Mouse (Mus musculus) stomach, postnatal 0 days (tissue): ENCODE data around the gene Idnk. TPM values are rescaled to one million over a fixed set of nuclear protein-coding genes. Genes with fewer than 3 reads are reported as not detected.
A peak's percentile ranks its signal among the peaks of the same experiment; 100 is the strongest.

Source experiments
- ATAC-seq: fragments of 200-750 bp; cut with Nextera tagmentation; 2 replicates; pipeline ENCODE4 v1.8.0; 2017; ENCODE audit not compliant: low FRiP score, low TSS enrichment
- DNase-seq: peaks from one replicate; pipeline ENCODE4 v3.0.0-alpha.2; 2016; ENCODE audit warnings: low spot score
- H3K27ac ChIP-seq: fragments of 300-500 bp; sonication (generic); replicated peaks from 2 replicates; pipeline ENCODE4 v1.5.1; 2014; ENCODE audit warnings: mild to moderate bottlenecking, control low read depth
- H3K27me3 ChIP-seq: fragments of 300-500 bp; sonication (generic); 2 replicates; pipeline ENCODE4 v1.6.1; 2014; ENCODE audit warnings: low read length; ENCODE audit not compliant: control insufficient read depth, insufficient read depth
- H3K36me3 ChIP-seq: fragments of 300-500 bp; sonication (generic); 2 replicates; pipeline ENCODE4 v1.6.1; 2014; ENCODE audit warnings: low read length, mixed read lengths; ENCODE audit not compliant: control insufficient read depth, insufficient read depth
- H3K4me1 ChIP-seq: fragments of 300-500 bp; sonication (generic); replicated peaks from 2 replicates; pipeline ENCODE4 v1.6.1; 2014; ENCODE audit warnings: antibody characterized with exemption; ENCODE audit not compliant: control insufficient read depth, insufficient read depth
- H3K4me2 ChIP-seq: fragments of 300-500 bp; sonication (generic); replicated peaks from 2 replicates; pipeline ENCODE4 v1.6.1; 2014; ENCODE audit warnings: low read depth, mild to moderate bottlenecking, control low read depth, moderate library complexity
- H3K4me3 ChIP-seq: fragments of 300-500 bp; sonication (generic); 2 replicates; pipeline ENCODE4 v1.5.1; 2014; ENCODE audit warnings: low read depth, low read length, control low read depth
- H3K9ac ChIP-seq: fragments of 300-500 bp; sonication (generic); 2 replicates; pipeline ENCODE4 v1.6.1; 2014; ENCODE audit warnings: mild to moderate bottlenecking, low read length, control low read depth, mixed read lengths
- H3K9me3 ChIP-seq: fragments of 300-500 bp; sonication (generic); 2 replicates; pipeline ENCODE4 v1.6.1; 2016; ENCODE audit warnings: low read length; ENCODE audit not compliant: control insufficient read depth
- CTCF ChIP-seq: IDR thresholded peaks from 2 replicates; pipeline ENCODE4 v1.5.1; 2016; ENCODE audit warnings: antibody characterized with exemption, low read depth, mild to moderate bottlenecking, moderate library complexity
- EP300 ChIP-seq: optimal IDR thresholded peaks from 2 replicates; pipeline ENCODE3; 2016; ENCODE audit warnings: antibody characterized with exemption
- WGBS: fragments of 180-500 bp; shearing (Covaris S2); extraction: QIAGEN DNeasy Blood & Tissue Kit; methylation state at CpG from one replicate; pipeline ENCODE4 v1.1.7; 2014; 5-methylcytosine and 5-hydroxymethylcytosine counted together
- polyA plus RNA-seq: library from polyadenylated mRNA; unstranded; fragments of >200 nt; fragmentation: Nextera tagmentation; extraction: Ambion mirVana; gene quantifications from 2 replicates; pipeline ENCODE4 v1.2.1, GENCODE M21; 2015

The Idnk gene
- polyA plus RNA-seq, result 35.0 and 37.5 TPM in 2 replicates

GRCm38 (mm10) chr13:58157447-58158098, at the start of gene Idnk:
Gene Idnk (plus strand): TSS chr13:58157649.
- DNase-seq (peak; percentile 94), ATAC-seq (peak; percentile 93)
- Histone ChIP-seq H3K36me3 (peaks cover 10% of the 10 kb centered on the region), H3K9me3 (no peaks in the 10 kb centered on the region), H3K4me2 (peak within 1 kb of the TSS; percentile 99), H3K9ac (peak within 1 kb of the TSS; percentile 75), H3K4me3 (peak within 1 kb of the TSS; percentile 82), H3K4me1 (no peaks in the 10 kb centered on the region), H3K27ac (peak within 1 kb of the TSS; percentile 82), H3K27me3 (no peaks in the 10 kb centered on the region)
- TF ChIP-seq CTCF, result peak; percentile 61
- no peak for TF ChIP-seq EP300
- WGBS, result under 1% methylated on average over 30 of the region's 30 CpGs

DNA sequence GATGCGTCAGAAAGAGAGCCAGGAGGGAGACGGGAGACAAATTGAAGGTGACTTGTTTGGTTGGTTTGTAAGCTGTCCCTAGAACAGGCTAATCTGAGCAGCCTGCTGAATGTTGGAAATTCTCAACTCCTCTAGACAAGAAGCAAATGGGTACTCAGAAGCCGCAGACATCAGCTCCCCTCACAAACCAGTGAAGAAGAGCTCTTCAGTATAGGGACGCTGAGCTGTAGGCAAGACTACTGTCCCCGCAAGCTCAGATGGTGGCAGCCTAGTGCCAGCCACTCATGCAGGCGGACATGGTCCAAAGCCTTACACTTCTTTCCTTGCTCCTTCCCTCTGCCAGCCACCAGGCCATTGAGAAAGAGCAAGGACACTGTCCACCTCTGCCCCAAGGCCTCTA, 46.1 kb upstream of the Idnk start:
- TF ChIP-seq CTCF, result no peak
- no peak for TF ChIP-seq EP300
- Histone ChIP-seq H3K9ac (no peak overlapping the region), H3K36me3 (no peaks in the 10 kb centered on the region), H3K4me3 (no peak overlapping the region), H3K4me2 (no peak overlapping the region), H3K9me3 (no peaks in the 10 kb centered on the region), H3K27me3 (no peaks in the 10 kb centered on the region), H3K27ac (no peak overlapping the region), H3K4me1 (no peaks in the 10 kb centered on the region)
- WGBS, result 94% methylated on average over 6 of the region's 6 CpGs
- DNase-seq (no peak), ATAC-seq (no peak)

GRCm38 (mm10) chr13:58112191-58112590, 45.3 kb upstream of the Idnk start:
- H3K4me3 ChIP-seq, result peak overlapping the region; percentile 58
- no peaks in the 10 kb centered on the region for H3K36me3 ChIP-seq
- H3K9me3 ChIP-seq, result no peaks in the 10 kb centered on the region
- ATAC-seq (no peak), DNase-seq (no peak)
- H3K4me2 ChIP-seq, result peak overlapping the region; percentile 87
- WGBS, result 56% methylated on average over 10 of the region's 10 CpGs
- no peaks in the 10 kb centered on the region for H3K4me1 ChIP-seq
- H3K27me3 ChIP-seq, result no peaks in the 10 kb centered on the region
- H3K27ac ChIP-seq, result no peak overlapping the region
- peak overlapping the region; percentile 74; the same call in 1 of the 2 replicates for H3K9ac ChIP-seq
- TF ChIP-seq EP300 (no peak), CTCF (no peak)

DNA sequence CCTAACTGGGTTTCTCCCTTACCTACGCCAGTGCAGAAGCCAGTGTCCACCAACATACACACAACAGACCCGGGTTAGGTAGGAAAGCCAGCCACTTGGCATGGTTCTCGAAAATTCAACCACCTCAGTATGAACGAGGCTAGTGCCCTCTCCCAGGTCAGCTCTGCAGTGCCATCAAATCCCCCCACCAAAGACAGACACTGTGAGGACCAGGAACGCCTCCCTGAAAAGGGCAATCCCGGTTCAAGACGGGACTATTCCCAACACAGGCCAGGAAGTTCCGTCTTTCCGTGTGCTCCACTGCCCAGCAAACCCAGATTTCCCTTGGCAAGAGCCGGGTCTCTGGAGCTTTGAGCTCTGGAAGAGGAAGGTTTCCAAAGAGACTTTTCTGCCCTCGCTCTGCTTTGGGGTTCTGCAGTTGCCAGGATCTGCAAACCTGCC, 44.8 kb upstream of the Idnk start:
- H3K9ac ChIP-seq, result peak overlapping the region; percentile 74
- no peak for ATAC-seq
- TF ChIP-seq EP300 (no peak), CTCF (no peak)

GRCm38 (mm10) chr13:58113061-58113900, 44.2 kb upstream of the Idnk start, which contains the start of gene Klhl3:
Gene Klhl3 (minus strand): TSS chr13:58113592.
- Histone ChIP-seq H3K36me3 (no peaks in the 10 kb centered on the region), H3K9ac (peak within 1 kb of the TSS; percentile 74), H3K27me3 (no peaks in the 10 kb centered on the region), H3K4me1 (no peaks in the 10 kb centered on the region), H3K27ac (peak within 1 kb of the TSS; percentile 45), H3K4me3 (peak within 1 kb of the TSS; percentile 58), H3K9me3 (no peaks in the 10 kb centered on the region), H3K4me2 (peak within 1 kb of the TSS; percentile 87)
- TF ChIP-seq EP300 (no peak), CTCF (peak; percentile 64)
- DNase-seq, result peak; percentile 69
- peak; percentile 46 for ATAC-seq
- under 1% methylated on average over 35 of the region's 35 CpGs for WGBS

More for the DNA sequence above, 44.8 kb upstream of the Idnk start:
- WGBS, result 14% methylated on average over 11 of the region's 11 CpGs
- Histone ChIP-seq H3K4me2 (peak overlapping the region; percentile 87), H3K9me3 (no peaks in the 10 kb centered on the region), H3K27ac (no peak overlapping the region; the same call in 1 of the 2 replicates), H3K36me3 (no peaks in the 10 kb centered on the region), H3K4me1 (no peaks in the 10 kb centered on the region), H3K4me3 (peak overlapping the region; percentile 58), H3K27me3 (no peaks in the 10 kb centered on the region)
- DNase-seq, result no peak
